ENCODE assay signal across 22 mouse cellular contexts in genomic region chr11:28439877-28440276, GRCm38 (mm10).
DNase-seq lines count a peak whose midpoint lies in the region; ATAC-seq and TF ChIP-seq lines count a peak whose summit lies in the region.
"Had no signal": no experiment of that assay in that cellular context is flagged by ENCODE, and none has a peak within 500 bp of the region (broad histone marks: within the 10 kb centered on the region; RNA-seq: fewer than 3 reads in every experiment).

No protein-coding gene starts in this region.

- DNase-seq in CH12.LX (ENCODE audit: extremely low read depth) = peak; percentile 41
- DNase-seq in thymus, adult 18-20 months = no peak
- DNase-seq in cerebellum, adult 11 months = no peak
- DNase-seq in spleen, postnatal 36 days (ENCODE audit: low spot score in 2 of 2) = no peak
- DNase-seq: adrenal gland, adult 8-10 months; adrenal gland, postnatal 14 days; adrenal gland, postnatal 36 days; cerebellum, adult 18-20 months; cerebellum, adult 8-10 months; cerebellum, adult 9-11 months; cerebellum, postnatal 14 days; cerebellum, postnatal 36 days; forebrain, postnatal 0 days had no signal

- TF ChIP-seq POLR2A in CH12.LX (IDR thresholded peaks at IDR 0.05; ENCODE audit: low read depth, low read length) = no peak

- H3K4me1 ChIP-seq in CH12.LX (ENCODE audit: control insufficient read depth in 1 of 2, insufficient read depth in 2 of 2) = peaks cover 0 to 18% of the 10 kb centered on the region in 2 experiments; a peak in 2 of 4 replicates
- H3K4me1 ChIP-seq: embryonic facial prominence, embryonic 10.5 days; embryonic facial prominence, embryonic 12.5 days; forebrain, embryonic 13.5 days; forebrain, embryonic 15.5 days had no signal

- no peak for TF ChIP-seq RAD21 in CH12.LX (IDR thresholded peaks at IDR 0.05; ENCODE audit: low read depth, low read length)

- no peak overlapping the region for H3K27ac ChIP-seq in CH12.LX (ENCODE audit: insufficient read depth, low read depth)
- H3K27ac ChIP-seq: embryonic facial prominence, embryonic 10.5 days; embryonic facial prominence, embryonic 12.5 days; forebrain, embryonic 13.5 days; forebrain, embryonic 15.5 days had no signal

- no peaks in the 10 kb centered on the region for H3K36me3 ChIP-seq in CH12.LX (replicated peaks in 1 of 2; ENCODE audit: control insufficient read depth in 1 of 2, insufficient read depth in 1 of 2, low read length in 1 of 2)
- H3K36me3 ChIP-seq: embryonic facial prominence, embryonic 10.5 days; embryonic facial prominence, embryonic 12.5 days; forebrain, embryonic 15.5 days; G1E had no signal

- in situ Hi-C loops in CH12.LX (cut with MboI; ENCODE audit: low pct_ligation_motif_present, low pct_unique_long_range_greater_than_20kb, low sequenced_read_pairs) = no loop called here

- dilution Hi-C loops in CH12.LX (cut with MboI; ENCODE audit: extremely low pct_ligation_motif_present, extremely low pct_unique_long_range_greater_than_20kb, low sequenced_read_pairs) = no loop called here

- no peak overlapping the region for H3K4me3 ChIP-seq in CH12.LX (replicated peaks in 1 of 3; ENCODE audit: low read depth in 2 of 3, low read length in 2 of 3, poor library complexity in 1 of 3)
- H3K4me3 ChIP-seq: embryonic facial prominence, embryonic 10.5 days; embryonic facial prominence, embryonic 12.5 days; forebrain, embryonic 13.5 days; forebrain, embryonic 15.5 days had no signal

- TF ChIP-seq EP300 in CH12.LX (IDR thresholded peaks at IDR 0.05; ENCODE audit: low read length) = no peak

- H3K9ac ChIP-seq in CH12.LX (ENCODE audit: insufficient read depth, low read depth) = no peak overlapping the region
- H3K9ac ChIP-seq: embryonic facial prominence, embryonic 12.5 days; forebrain, embryonic 13.5 days; forebrain, embryonic 15.5 days; forebrain, postnatal 0 days had no signal

- H3K9me3 ChIP-seq in CH12.LX (replicated peaks; ENCODE audit: low read length) = no peaks in the 10 kb centered on the region
- H3K9me3 ChIP-seq: embryonic facial prominence, embryonic 10.5 days; embryonic facial prominence, embryonic 12.5 days; forebrain, embryonic 13.5 days; forebrain, embryonic 15.5 days; G1E had no signal

- H3K27me3 ChIP-seq in CH12.LX (replicated peaks) = no peaks in the 10 kb centered on the region
- H3K27me3 ChIP-seq: embryonic facial prominence, embryonic 12.5 days; forebrain, embryonic 13.5 days; forebrain, embryonic 15.5 days; Patski had no signal

- TF ChIP-seq CTCF in CH12.LX (conservative IDR thresholded peaks at IDR 0.05 in 1 of 2, IDR thresholded peaks at IDR 0.05 in 1 of 2; ENCODE audit: low read depth in 2 of 2, low read length in 2 of 2) = no peak

- no peaks in the 10 kb centered on the region for H3K79me2 ChIP-seq in CH12.LX (replicated peaks; ENCODE audit: control insufficient read depth, extremely low read depth, insufficient read depth, poor library complexity, severe bottlenecking)

- no peak overlapping the region for H3K4me2 ChIP-seq in CH12.LX (ENCODE audit: insufficient read depth, low read depth, poor library complexity, severe bottlenecking)
- H3K4me2 ChIP-seq: embryonic facial prominence, embryonic 12.5 days; forebrain, embryonic 13.5 days; forebrain, embryonic 15.5 days had no signal

- peak; percentile 88 for ATAC-seq in common myeloid progenitor, adult 5-6 weeks (replicated peaks; ENCODE audit: low read depth, poor library complexity, severe bottlenecking)
- peak; percentile 99 for ATAC-seq in megakaryocyte, adult 5-6 weeks (ENCODE audit: poor library complexity, severe bottlenecking)
- ATAC-seq: activated CD4-positive, CD25-positive, alpha-beta regulatory T cell, adult 4 months; forebrain, embryonic 13.5 days; forebrain, embryonic 15.5 days; forebrain, postnatal 0 days; Patski had no signal

TF ChIP-seq in CH12.LX, 34 proteins besides CTCF, POLR2A, EP300 and RAD21:
- TF ChIP-seq HCFC1 (IDR thresholded peaks at IDR 0.05; ENCODE audit: low read depth, low read length) (no peak), MEF2A (IDR thresholded peaks at IDR 0.05; ENCODE audit: borderline replicate concordance, low read depth, low read length) (no peak), TCF12 (IDR thresholded peaks at IDR 0.05; ENCODE audit: low read depth, low read length) (no peak), ZKSCAN1 (IDR thresholded peaks at IDR 0.05; ENCODE audit: borderline replicate concordance, low read depth, low read length) (no peak), MAFK (IDR thresholded peaks at IDR 0.05; ENCODE audit: insufficient replicate concordance, low read length) (0 out of 2 replicates have a peak, but pooled peaks have one; percentile 15), KAT2A (IDR thresholded peaks at IDR 0.05; ENCODE audit: insufficient replicate concordance, low read length) (no peak), ZMIZ1 (IDR thresholded peaks at IDR 0.05; ENCODE audit: low read depth, low read length) (no peak), BHLHE40 (IDR thresholded peaks at IDR 0.05; ENCODE audit: low read depth, low read length) (no peak)
